Mouse (Mus musculus) cerebellum, adult 2 months (tissue): ENCODE results near the gene Rundc1.
"Not testable (repeated sequence)": the region's sequence is repeated elsewhere in the genome, so short reads cannot be mapped to it uniquely, and the experiment has no call there.

Source experiments
- CTCF ChIP-seq: fragments of 200-500 bp; IDR thresholded peaks from 2 replicates; pipeline ENCODE4 v1.5.1; 2011; ENCODE audit warnings: low read depth, mild to moderate bottlenecking, control low read depth, low read length, moderate library complexity, borderline replicate concordance; ENCODE audit not compliant: insufficient read depth
- POLR2A ChIP-seq: fragments of 200-500 bp; IDR thresholded peaks from 2 replicates; pipeline ENCODE4 v1.6.1; 2011; ENCODE audit warnings: low read length, control low read depth, borderline replicate concordance; ENCODE audit not compliant: insufficient read depth

GRCm38 (mm10) chr11:101446860-101447259 is 22.0 kb downstream of the Rundc1 start:
- TF ChIP-seq CTCF, POLR2A: not testable (repeated sequence)
